Mouse (Mus musculus): Measurements from ENCODE around the gene Prkcsh. TPM values are rescaled to one million over a fixed set of nuclear protein-coding genes. Genes with fewer than 3 reads are reported as not detected.

The Prkcsh gene
- polyA plus RNA-seq, 1 experiment from 2014 or later = 79.9 TPM

GRCm38 (mm10) chr9:21960135-21960534 lies 42.5 kb upstream of the Prkcsh start:
- Histone ChIP-seq H3K27ac (replicated peaks; ENCODE audit: low read depth, low read length) (no peak overlapping the region), H3K9me3 (replicated peaks; ENCODE audit: control insufficient read depth, low read length) (no peaks in the 10 kb centered on the region), H3K4me3 (ENCODE audit: low read depth, low read length) (no peak overlapping the region), H3K9ac (replicated peaks; ENCODE audit: low read length) (no peak overlapping the region), H3K36me3 (replicated peaks; ENCODE audit: control insufficient read depth, insufficient read depth, low read depth, low read length) (no peaks in the 10 kb centered on the region), H3K4me1 (ENCODE audit: control insufficient read depth, insufficient read depth, low read length) (0 out of 2 replicates have a peak, but pooled peaks cover 2% of the 10 kb centered on the region), H3K27me3 (ENCODE audit: control insufficient read depth, insufficient read depth, low read length) (peaks cover 33% of the 10 kb centered on the region), H3K4me2 (ENCODE audit: low read depth, low read length) (no peak overlapping the region)
- ATAC-seq (replicated peaks; ENCODE audit: insufficient number of reproducible peaks, low FRiP score, low TSS enrichment, low read depth) (no peak), DNase-seq (ENCODE audit: low spot score) (no peak)
- WGBS = 47% methylated on average over 9 of the region's 9 CpGs

GRCm38 (mm10) chr9:21960558-21961208 lies 41.9 kb upstream of the Prkcsh start:
- 7% methylated on average over 26 of the region's 26 CpGs for WGBS
- no peak overlapping the region for H3K9ac ChIP-seq (replicated peaks; ENCODE audit: low read length)
- 0 out of 2 replicates have a peak, but pooled peaks cover 2% of the 10 kb centered on the region for H3K4me1 ChIP-seq (ENCODE audit: control insufficient read depth, insufficient read depth, low read length)
- no peaks in the 10 kb centered on the region for H3K36me3 ChIP-seq (replicated peaks; ENCODE audit: control insufficient read depth, insufficient read depth, low read depth, low read length)
- H3K4me3 ChIP-seq (ENCODE audit: low read depth, low read length) = 0 out of 2 replicates have a peak overlapping the region, but pooled peaks have one; percentile 10
- H3K9me3 ChIP-seq (replicated peaks; ENCODE audit: control insufficient read depth, low read length) = no peaks in the 10 kb centered on the region
- H3K27me3 ChIP-seq (ENCODE audit: control insufficient read depth, insufficient read depth, low read length) = peaks cover 33% of the 10 kb centered on the region
- peak overlapping the region; percentile 0; the same call in 1 of the 2 replicates for H3K4me2 ChIP-seq (ENCODE audit: low read depth, low read length)
- H3K27ac ChIP-seq (replicated peaks; ENCODE audit: low read depth, low read length) = no peak overlapping the region
- DNase-seq (ENCODE audit: low spot score) (peak; percentile 30), ATAC-seq (replicated peaks; ENCODE audit: insufficient number of reproducible peaks, low FRiP score, low TSS enrichment, low read depth) (no peak)

GRCm38 (mm10) chr9:21961366-21961980 lies 41.1 kb upstream of the Prkcsh start:
- WGBS = 1% methylated on average over 35 of the region's 35 CpGs
- Histone ChIP-seq H3K4me1 (ENCODE audit: control insufficient read depth, insufficient read depth, low read length) (0 out of 2 replicates have a peak, but pooled peaks cover 2% of the 10 kb centered on the region), H3K4me3 (ENCODE audit: low read depth, low read length) (peak overlapping the region; percentile 32), H3K27me3 (ENCODE audit: control insufficient read depth, insufficient read depth, low read length) (peaks cover 33% of the 10 kb centered on the region), H3K9me3 (replicated peaks; ENCODE audit: control insufficient read depth, low read length) (no peaks in the 10 kb centered on the region), H3K9ac (replicated peaks; ENCODE audit: low read length) (no peak overlapping the region), H3K27ac (replicated peaks; ENCODE audit: low read depth, low read length) (no peak overlapping the region), H3K4me2 (ENCODE audit: low read depth, low read length) (peak overlapping the region; percentile 53), H3K36me3 (replicated peaks; ENCODE audit: control insufficient read depth, insufficient read depth, low read depth, low read length) (no peaks in the 10 kb centered on the region)
- ATAC-seq (replicated peaks; ENCODE audit: insufficient number of reproducible peaks, low FRiP score, low TSS enrichment, low read depth) (no peak), DNase-seq (ENCODE audit: low spot score) (peak; percentile 9)

GRCm38 (mm10) chr9:21962010-21962409 lies 40.6 kb upstream of the Prkcsh start:
- Histone ChIP-seq H3K4me1 (ENCODE audit: control insufficient read depth, insufficient read depth, low read length) (0 out of 2 replicates have a peak, but pooled peaks cover 2% of the 10 kb centered on the region), H3K4me2 (ENCODE audit: low read depth, low read length) (peak overlapping the region; percentile 53), H3K27me3 (ENCODE audit: control insufficient read depth, insufficient read depth, low read length) (peaks cover 33% of the 10 kb centered on the region), H3K36me3 (replicated peaks; ENCODE audit: control insufficient read depth, insufficient read depth, low read depth, low read length) (no peaks in the 10 kb centered on the region), H3K4me3 (ENCODE audit: low read depth, low read length) (peak overlapping the region; percentile 32), H3K27ac (replicated peaks; ENCODE audit: low read depth, low read length) (no peak overlapping the region), H3K9ac (replicated peaks; ENCODE audit: low read length) (peak overlapping the region; percentile 26), H3K9me3 (replicated peaks; ENCODE audit: control insufficient read depth, low read length) (no peaks in the 10 kb centered on the region)
- DNase-seq (ENCODE audit: low spot score) (peak; percentile 15), ATAC-seq (replicated peaks; ENCODE audit: insufficient number of reproducible peaks, low FRiP score, low TSS enrichment, low read depth) (peak; percentile 49; the same call in 1 of the 2 replicates)
- WGBS = 0% methylated on average over 15 of the region's 15 CpGs

- no peak overlapping the region for H3K27ac ChIP-seq (replicated peaks; ENCODE audit: low read depth, low read length)
Measured at GRCm38 (mm10) chr9:21962416-21963059, 40.1 kb upstream of the Prkcsh start.

GRCm38 (mm10) chr9:21963417-21963816 lies 39.2 kb upstream of the Prkcsh start, which contains the start of gene Epor:
Gene Epor (minus strand): TSS chr9:21963506.
- DNase-seq (ENCODE audit: low spot score) (peak; percentile 28), ATAC-seq (replicated peaks; ENCODE audit: insufficient number of reproducible peaks, low FRiP score, low TSS enrichment, low read depth) (peak; percentile 24; the same call in 1 of the 2 replicates)
- Histone ChIP-seq H3K4me2 (ENCODE audit: low read depth, low read length) (peak within 1 kb of the TSS; percentile 53), H3K9ac (replicated peaks; ENCODE audit: low read length) (peak within 1 kb of the TSS; percentile 26), H3K4me1 (ENCODE audit: control insufficient read depth, insufficient read depth, low read length) (0 out of 2 replicates have a peak, but pooled peaks cover 2% of the 10 kb centered on the region), H3K4me3 (ENCODE audit: low read depth, low read length) (peak within 1 kb of the TSS; percentile 32), H3K27ac (replicated peaks; ENCODE audit: low read depth, low read length) (no peak within 1 kb of the TSS), H3K36me3 (replicated peaks; ENCODE audit: control insufficient read depth, insufficient read depth, low read depth, low read length) (no peaks in the 10 kb centered on the region), H3K9me3 (replicated peaks; ENCODE audit: control insufficient read depth, low read length) (no peaks in the 10 kb centered on the region), H3K27me3 (ENCODE audit: control insufficient read depth, insufficient read depth, low read length) (peaks cover 33% of the 10 kb centered on the region)
- 17% methylated on average over 8 of the region's 8 CpGs for WGBS

More at GRCm38 (mm10) chr9:21962416-21963059, 40.1 kb upstream of the Prkcsh start:
- peak overlapping the region; percentile 26 for H3K9ac ChIP-seq (replicated peaks; ENCODE audit: low read length)
- peak; percentile 82 for DNase-seq (ENCODE audit: low spot score)
- no peaks in the 10 kb centered on the region for H3K9me3 ChIP-seq (replicated peaks; ENCODE audit: control insufficient read depth, low read length)
- H3K4me2 ChIP-seq (ENCODE audit: low read depth, low read length) = peak overlapping the region; percentile 53
- H3K27me3 ChIP-seq (ENCODE audit: control insufficient read depth, insufficient read depth, low read length) = peaks cover 33% of the 10 kb centered on the region
- WGBS = 1% methylated on average over 34 of the region's 34 CpGs
- peak overlapping the region; percentile 32 for H3K4me3 ChIP-seq (ENCODE audit: low read depth, low read length)
- ATAC-seq (replicated peaks; ENCODE audit: insufficient number of reproducible peaks, low FRiP score, low TSS enrichment, low read depth) = peak; percentile 78
- 0 out of 2 replicates have a peak, but pooled peaks cover 2% of the 10 kb centered on the region for H3K4me1 ChIP-seq (ENCODE audit: control insufficient read depth, insufficient read depth, low read length)
- H3K36me3 ChIP-seq (replicated peaks; ENCODE audit: control insufficient read depth, insufficient read depth, low read depth, low read length) = no peaks in the 10 kb centered on the region

- WGBS = 64% methylated on average over 6 of the region's 6 CpGs
- ATAC-seq (replicated peaks; ENCODE audit: insufficient number of reproducible peaks, low FRiP score, low TSS enrichment, low read depth) = no peak
- H3K4me2 ChIP-seq (ENCODE audit: low read depth, low read length) = no peak overlapping the region
Measured at GRCm38 (mm10) chr9:21968883-21969282, 33.7 kb upstream of the Prkcsh start.

More at GRCm38 (mm10) chr9:21968883-21969282, 33.7 kb upstream of the Prkcsh start:
- Histone ChIP-seq H3K4me1 (ENCODE audit: control insufficient read depth, insufficient read depth, low read length) (no peaks in the 10 kb centered on the region), H3K9ac (replicated peaks; ENCODE audit: low read length) (no peak overlapping the region), H3K27me3 (ENCODE audit: control insufficient read depth, insufficient read depth, low read length) (no peaks in the 10 kb centered on the region), H3K36me3 (replicated peaks; ENCODE audit: control insufficient read depth, insufficient read depth, low read depth, low read length) (no peaks in the 10 kb centered on the region), H3K27ac (replicated peaks; ENCODE audit: low read depth, low read length) (no peak overlapping the region), H3K9me3 (replicated peaks; ENCODE audit: control insufficient read depth, low read length) (no peaks in the 10 kb centered on the region), H3K4me3 (ENCODE audit: low read depth, low read length) (no peak overlapping the region)
- no peak for DNase-seq (ENCODE audit: low spot score)

All from embryonic facial prominence, embryonic 11.5 days (tissue).